Mouse (Mus musculus) liver, embryonic 13.5 days (tissue): ENCODE data around the gene Zfyve27. TPM values are rescaled to one million over a fixed set of nuclear protein-coding genes. Genes with fewer than 3 reads are reported as not detected.

Experiments used
- ATAC-seq: fragments of 200-750 bp; cut with Nextera tagmentation; 2 replicates; pipeline ENCODE4 v1.8.0; 2017; ENCODE audit warnings: low read depth, mild to moderate bottlenecking, moderate number of reproducible peaks, moderate library complexity
- DNase-seq: peaks from one replicate; pipeline ENCODE4 v3.0.0; 2022
- H3K27ac ChIP-seq: fragments of 300-500 bp; sonication (generic); 2 replicates; pipeline ENCODE4 v1.5.1; 2015; ENCODE audit warnings: moderate library complexity, mild to moderate bottlenecking, inconsistent platforms
- H3K27me3 ChIP-seq: fragments of 300-500 bp; sonication (generic); 2 replicates; pipeline ENCODE4 v1.6.1; 2015; ENCODE audit warnings: mild to moderate bottlenecking, inconsistent platforms
- H3K36me3 ChIP-seq: fragments of 300-500 bp; sonication (generic); 2 replicates; pipeline ENCODE4 v1.6.1; 2015; ENCODE audit warnings: mild to moderate bottlenecking, inconsistent platforms
- H3K4me1 ChIP-seq: fragments of 300-500 bp; sonication (generic); replicated peaks from 2 replicates; pipeline ENCODE4 v1.6.1; 2015; ENCODE audit warnings: inconsistent platforms
- H3K4me2 ChIP-seq: fragments of 300-500 bp; sonication (generic); 2 replicates; pipeline ENCODE4 v1.6.1; 2015; ENCODE audit warnings: inconsistent platforms, mild to moderate bottlenecking, moderate library complexity
- H3K4me3 ChIP-seq: fragments of 300-500 bp; sonication (generic); replicated peaks from 2 replicates; pipeline ENCODE4 v1.5.1; 2015; ENCODE audit warnings: mild to moderate bottlenecking, inconsistent platforms
- H3K9ac ChIP-seq: fragments of 300-500 bp; sonication (generic); 2 replicates; pipeline ENCODE4 v1.6.1; 2015; ENCODE audit warnings: mild to moderate bottlenecking, inconsistent platforms
- H3K9me3 ChIP-seq: fragments of 300-500 bp; sonication (generic); replicated peaks from 2 replicates; pipeline ENCODE4 v1.6.1; 2016; ENCODE audit warnings: inconsistent platforms
- WGBS: fragments of 180-500 bp; shearing (Covaris S2); methylation state at CpG from one replicate; pipeline ENCODE4 v1.1.7; 2015; ENCODE audit not compliant: insufficient replicate concordance; 5-methylcytosine and 5-hydroxymethylcytosine counted together
- polyA plus RNA-seq: library from polyadenylated mRNA; unstranded; fragments of >200 nt; fragmentation: Nextera tagmentation; extraction: Ambion mirVana; gene quantifications from 2 replicates; pipeline ENCODE4 v1.2.1, GENCODE M21; 2015

The Zfyve27 gene
- polyA plus RNA-seq, 1 experiment from 2014 or later = 8.2 TPM

DNA sequence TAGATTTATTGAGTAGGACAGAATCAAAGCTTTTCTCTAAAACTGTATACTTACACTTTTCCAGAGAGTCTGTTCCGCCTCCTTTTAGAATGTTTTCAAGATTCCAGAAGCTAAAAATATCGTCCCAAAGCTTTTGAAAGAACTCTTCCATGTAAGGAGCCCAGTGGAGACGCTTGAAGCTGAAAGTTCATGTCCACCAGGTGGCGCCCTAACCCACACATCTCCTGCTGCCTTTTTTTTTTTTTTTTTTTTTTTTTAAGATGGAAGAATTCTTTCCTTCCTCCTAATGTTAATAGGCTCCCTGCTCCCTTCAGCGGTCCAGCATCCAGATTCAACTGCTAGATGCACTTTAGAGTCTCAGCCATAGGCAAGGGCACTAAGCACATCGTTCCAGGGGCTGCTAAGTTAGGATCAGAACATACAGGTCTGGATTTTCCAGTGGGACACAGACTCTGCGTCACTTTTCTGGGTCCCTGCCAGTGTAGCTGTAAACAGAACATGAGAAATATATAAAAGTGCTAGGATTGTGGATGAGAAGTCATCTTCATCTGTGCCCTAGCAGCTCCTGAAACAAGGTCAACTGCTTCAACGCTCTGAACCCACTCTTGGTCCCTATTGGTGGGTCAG lies 19.1 kb upstream of the Zfyve27 start:
- no peak overlapping the region for H3K4me2 ChIP-seq
- no peak overlapping the region for H3K27ac ChIP-seq
- peak; percentile 59 for DNase-seq
- no peak overlapping the region for H3K4me3 ChIP-seq
- no peaks in the 10 kb centered on the region for H3K9me3 ChIP-seq
- ATAC-seq = no peak
- 29% methylated on average over 8 of the region's 8 CpGs for WGBS
- no peaks in the 10 kb centered on the region for H3K36me3 ChIP-seq
- peaks cover 32% of the 10 kb centered on the region for H3K4me1 ChIP-seq
- no peak overlapping the region for H3K9ac ChIP-seq
- H3K27me3 ChIP-seq = peaks cover 50% of the 10 kb centered on the region

DNA sequence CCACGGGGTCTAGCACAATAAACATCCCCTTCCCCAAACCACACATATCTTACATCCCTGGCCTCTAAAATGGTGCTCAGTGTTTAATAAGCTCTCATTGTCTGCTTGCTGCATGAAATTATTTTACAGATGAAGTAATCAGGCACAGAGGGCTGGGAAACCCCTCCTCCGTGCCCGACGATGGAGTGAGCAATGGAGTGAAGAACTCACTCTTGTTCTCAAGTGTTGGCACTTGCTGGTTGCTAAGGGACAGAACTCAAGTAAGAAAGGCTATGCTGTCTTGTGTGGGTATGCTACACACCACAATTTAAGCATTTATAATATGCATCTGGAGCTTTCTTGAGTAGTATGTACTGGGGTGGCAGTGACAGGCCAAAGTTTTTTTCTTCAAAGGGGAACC lies 18.5 kb upstream of the Zfyve27 start:
- H3K4me2 ChIP-seq = no peak overlapping the region
- ATAC-seq = no peak
- DNase-seq = no peak
- H3K4me3 ChIP-seq = no peak overlapping the region
- no peak overlapping the region for H3K9ac ChIP-seq
- H3K9me3 ChIP-seq = no peaks in the 10 kb centered on the region
- no peaks in the 10 kb centered on the region for H3K36me3 ChIP-seq
- peaks cover 52% of the 10 kb centered on the region for H3K27me3 ChIP-seq
- no peak overlapping the region for H3K27ac ChIP-seq
- H3K4me1 ChIP-seq = peaks cover 35% of the 10 kb centered on the region
- WGBS = 58% methylated on average over 4 of the region's 4 CpGs

DNA sequence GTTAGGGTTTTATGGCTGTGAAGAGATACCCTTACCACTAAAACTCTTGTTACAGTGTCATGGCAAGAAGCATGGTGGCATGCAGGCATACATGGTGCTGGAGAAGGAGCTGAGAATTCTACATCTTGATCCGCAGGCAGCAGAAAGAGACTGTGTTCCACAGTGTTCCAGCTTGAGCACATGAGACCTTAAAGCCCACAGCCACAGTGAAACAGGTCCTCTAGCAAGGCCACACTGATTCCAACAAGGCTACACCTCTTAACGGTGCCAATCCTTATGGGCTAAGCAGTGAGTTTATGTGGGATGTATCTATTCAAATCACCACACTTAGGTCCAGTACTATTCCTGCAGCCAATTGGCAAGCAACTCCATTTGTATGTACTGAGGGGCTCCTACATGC lies 18.0 kb upstream of the Zfyve27 start:
- ATAC-seq (no peak), DNase-seq (no peak)
- Histone ChIP-seq H3K4me2 (no peak overlapping the region), H3K36me3 (no peaks in the 10 kb centered on the region), H3K27me3 (peaks cover 52% of the 10 kb centered on the region), H3K9ac (no peak overlapping the region), H3K4me3 (no peak overlapping the region), H3K9me3 (no peaks in the 10 kb centered on the region), H3K4me1 (peaks cover 35% of the 10 kb centered on the region), H3K27ac (no peak overlapping the region)
- WGBS = 88% methylated on average over 2 of the region's 2 CpGs

GRCm38 (mm10) chr19:42146276-42147010 lies 17.3 kb upstream of the Zfyve27 start:
- no peak overlapping the region for H3K4me3 ChIP-seq

GRCm38 (mm10) chr19:42147170-42147768 lies 16.5 kb upstream of the Zfyve27 start, which contains the start of gene Marveld1:
Gene Marveld1, plus strand, starts transcription at chr19:42147400.
- Histone ChIP-seq H3K27me3 (peaks cover 52% of the 10 kb centered on the region), H3K4me1 (peaks cover 46% of the 10 kb centered on the region), H3K9ac (peak within 1 kb of the TSS; percentile 73), H3K9me3 (no peaks in the 10 kb centered on the region), H3K27ac (peak within 1 kb of the TSS; percentile 65), H3K4me2 (peak within 1 kb of the TSS; percentile 78), H3K4me3 (peak within 1 kb of the TSS; percentile 65), H3K36me3 (0 out of 2 replicates have a peak, but pooled peaks cover 2% of the 10 kb centered on the region)
- WGBS = under 1% methylated on average over 35 of the region's 57 CpGs
- peak; percentile 44 for ATAC-seq
- DNase-seq = no peak

More at GRCm38 (mm10) chr19:42146276-42147010, 17.3 kb upstream of the Zfyve27 start:
- DNase-seq = no peak
- Histone ChIP-seq H3K36me3 (0 out of 2 replicates have a peak, but pooled peaks cover 2% of the 10 kb centered on the region), H3K9ac (peak overlapping the region; percentile 73; the same call in 1 of the 2 replicates), H3K9me3 (no peaks in the 10 kb centered on the region), H3K27me3 (peaks cover 52% of the 10 kb centered on the region), H3K4me2 (peak overlapping the region; percentile 78; the same call in 1 of the 2 replicates), H3K4me1 (peaks cover 41% of the 10 kb centered on the region), H3K27ac (peak overlapping the region; percentile 65; the same call in 1 of the 2 replicates)
- WGBS = 79% methylated on average over 9 of the region's 9 CpGs
- no peak for ATAC-seq

DNA sequence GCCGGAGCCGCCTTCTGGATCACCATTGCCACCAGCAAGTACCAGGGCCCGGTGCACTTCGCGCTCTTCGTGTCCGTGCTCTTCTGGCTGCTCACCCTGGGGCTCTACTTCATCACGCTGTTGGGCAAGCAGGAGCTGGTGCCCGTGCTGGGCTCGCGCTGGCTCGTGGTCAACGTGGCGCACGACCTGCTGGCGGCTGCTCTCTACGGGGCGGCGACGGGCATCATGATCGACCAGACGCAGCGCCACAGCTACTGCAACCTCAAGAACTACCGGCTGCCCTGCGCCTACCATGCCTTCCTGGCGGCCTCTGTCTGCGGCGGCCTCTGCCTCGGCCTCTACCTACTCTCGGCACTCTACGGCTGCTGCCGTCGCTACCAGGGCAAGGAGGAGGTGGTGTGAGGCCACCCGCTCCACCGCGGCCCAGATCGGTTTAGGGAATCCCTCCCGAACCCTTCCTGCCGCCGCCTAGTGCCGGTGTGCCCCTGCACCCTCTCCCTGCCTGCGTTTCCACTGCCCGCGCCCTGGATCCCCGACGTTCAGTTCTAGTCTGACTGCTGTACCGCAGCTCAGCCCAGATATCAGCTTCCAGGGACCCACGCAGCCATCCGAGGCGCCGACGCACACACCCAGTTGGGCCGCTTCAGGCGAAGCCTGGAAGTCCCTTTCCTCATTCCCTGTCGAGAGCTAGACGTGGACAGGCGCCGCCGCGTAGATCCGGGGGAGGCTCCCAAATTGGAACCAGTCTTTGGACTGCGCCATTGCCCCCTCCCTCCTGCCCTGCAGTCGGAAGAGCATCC lies 15.8 kb upstream of the Zfyve27 start:
- peak overlapping the region; percentile 65 for H3K4me3 ChIP-seq
- H3K4me1 ChIP-seq = peaks cover 46% of the 10 kb centered on the region
- H3K27ac ChIP-seq = peak overlapping the region; percentile 65
- DNase-seq (no peak), ATAC-seq (peak; percentile 27)
- H3K9me3 ChIP-seq = no peaks in the 10 kb centered on the region
- H3K36me3 ChIP-seq = 0 out of 2 replicates have a peak, but pooled peaks cover 2% of the 10 kb centered on the region
- WGBS = 4% methylated on average over 63 of the region's 63 CpGs
- peak overlapping the region; percentile 78 for H3K4me2 ChIP-seq
- H3K9ac ChIP-seq = peak overlapping the region; percentile 73
- peaks cover 52% of the 10 kb centered on the region for H3K27me3 ChIP-seq

DNA sequence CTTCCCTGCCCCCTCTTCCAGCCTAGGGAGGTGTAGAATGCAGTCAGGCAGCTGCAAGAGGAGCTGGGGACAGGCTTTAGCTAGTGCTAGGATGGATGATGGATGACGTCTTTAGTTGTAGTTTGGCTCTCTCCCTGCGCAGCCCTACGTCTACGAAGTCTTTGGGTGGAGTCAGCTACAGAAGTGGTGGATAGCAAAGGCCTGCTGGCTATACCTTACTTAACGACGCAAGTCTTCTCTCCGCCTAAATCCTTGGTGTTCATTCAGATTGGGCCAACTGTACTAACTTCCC lies 15.2 kb upstream of the Zfyve27 start:
- Histone ChIP-seq H3K36me3 (0 out of 2 replicates have a peak, but pooled peaks cover 2% of the 10 kb centered on the region), H3K27ac (no peak overlapping the region), H3K9me3 (no peaks in the 10 kb centered on the region), H3K27me3 (peaks cover 52% of the 10 kb centered on the region), H3K9ac (peak overlapping the region; percentile 73), H3K4me3 (peak overlapping the region; percentile 65), H3K4me2 (peak overlapping the region; percentile 78), H3K4me1 (peaks cover 46% of the 10 kb centered on the region)
- WGBS = 39% methylated on average over 7 of the region's 7 CpGs
- no peak for DNase-seq
- ATAC-seq = 0 out of 2 replicates have a peak, but pooled peaks have one; percentile 6

DNA sequence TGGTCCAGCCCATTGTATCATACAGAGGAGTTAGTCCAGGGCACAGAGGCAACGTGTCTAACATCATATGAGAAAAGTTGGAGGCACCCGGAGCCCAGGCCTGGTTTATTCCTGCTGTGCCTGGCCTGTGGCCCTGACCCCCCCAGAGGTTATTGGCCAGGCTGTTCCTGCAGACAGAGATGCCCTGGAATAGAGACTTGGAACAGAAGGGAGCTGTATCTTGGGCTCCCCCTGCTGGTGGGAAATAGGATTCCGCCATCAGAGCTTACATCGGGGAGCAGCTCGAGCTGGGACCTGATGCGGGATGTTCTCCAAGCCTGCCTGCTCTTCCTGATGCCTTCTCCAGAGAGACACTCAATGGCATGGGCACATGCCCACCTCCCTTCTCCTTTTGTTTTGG lies 11.8 kb upstream of the Zfyve27 start:
- Histone ChIP-seq H3K4me3 (no peak overlapping the region), H3K27me3 (peaks cover 36% of the 10 kb centered on the region), H3K9me3 (no peaks in the 10 kb centered on the region), H3K4me1 (peaks cover 39% of the 10 kb centered on the region), H3K36me3 (0 out of 2 replicates have a peak, but pooled peaks cover 2% of the 10 kb centered on the region), H3K9ac (no peak overlapping the region), H3K4me2 (no peak overlapping the region), H3K27ac (no peak overlapping the region)
- DNase-seq = peak; percentile 57
- 8% methylated on average over 6 of the region's 6 CpGs for WGBS
- peak; percentile 37 for ATAC-seq

GRCm38 (mm10) chr19:42157493-42158237 lies 6.1 kb upstream of the Zfyve27 start:
- H3K27ac ChIP-seq = peak overlapping the region; percentile 19; the same call in 1 of the 2 replicates
- H3K4me1 ChIP-seq = peaks cover 18% of the 10 kb centered on the region
- no peaks in the 10 kb centered on the region for H3K36me3 ChIP-seq
- WGBS = 37% methylated on average over 12 of the region's 12 CpGs
- no peak for DNase-seq
- ATAC-seq = no peak
- no peaks in the 10 kb centered on the region for H3K9me3 ChIP-seq
- H3K4me2 ChIP-seq = no peak overlapping the region
- no peak overlapping the region for H3K4me3 ChIP-seq
- H3K27me3 ChIP-seq = 0 out of 2 replicates have a peak, but pooled peaks cover 6% of the 10 kb centered on the region
- H3K9ac ChIP-seq = no peak overlapping the region

DNA sequence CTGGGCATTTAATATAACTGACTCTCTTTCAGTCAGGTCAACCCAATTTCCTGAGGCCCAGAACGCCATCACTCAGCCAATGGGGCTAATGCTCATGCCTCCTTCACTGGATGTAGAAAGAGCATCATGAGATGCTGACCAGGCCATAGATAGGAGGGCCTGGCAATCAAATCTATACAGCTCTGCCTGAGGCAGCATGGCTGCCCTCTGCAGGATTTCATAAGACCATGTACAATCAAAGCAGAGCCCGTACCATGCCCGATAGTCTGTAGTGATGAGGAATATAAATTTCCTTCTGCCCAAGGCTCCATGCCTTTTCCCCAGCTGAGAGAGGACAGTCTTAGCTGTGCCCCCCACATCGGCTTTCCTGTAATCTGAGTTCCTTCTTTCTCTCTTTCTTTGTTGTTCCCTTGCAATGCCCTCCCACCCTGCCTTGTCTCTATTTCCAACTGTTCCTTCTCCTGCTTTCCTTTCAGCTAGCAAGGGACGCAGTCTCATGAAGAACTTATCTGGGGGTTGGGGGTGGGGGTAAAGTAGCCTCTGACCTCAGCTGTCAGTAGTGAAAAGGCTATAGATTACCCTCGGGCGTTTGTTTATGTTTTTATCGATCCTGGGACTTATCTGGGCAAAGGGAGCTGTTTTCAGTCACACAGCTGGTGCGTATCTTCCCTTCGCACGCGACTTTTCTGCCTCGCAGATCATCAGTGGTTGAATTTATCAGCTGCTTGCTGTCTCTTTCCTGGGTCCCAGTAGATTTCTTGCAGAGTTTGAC lies 5.3 kb upstream of the Zfyve27 start:
- H3K36me3 ChIP-seq = no peaks in the 10 kb centered on the region
- peak overlapping the region; percentile 3 for H3K4me2 ChIP-seq
- H3K4me3 ChIP-seq = no peak overlapping the region
- ATAC-seq (peak; percentile 50; the same call in 1 of the 2 replicates), DNase-seq (peak; percentile 37)
- 20% methylated on average over 13 of the region's 13 CpGs for WGBS
- H3K27ac ChIP-seq = 0 out of 2 replicates have a peak overlapping the region, but pooled peaks have one; percentile 19
- no peak overlapping the region for H3K9ac ChIP-seq
- H3K4me1 ChIP-seq = peaks cover 18% of the 10 kb centered on the region
- H3K9me3 ChIP-seq = no peaks in the 10 kb centered on the region
- 0 out of 2 replicates have a peak, but pooled peaks cover 6% of the 10 kb centered on the region for H3K27me3 ChIP-seq
